Mouse (Mus musculus): Measurements from ENCODE around the gene Cog8.
A peak's percentile ranks its signal among the peaks of the same experiment; 100 is the strongest.

DNA sequence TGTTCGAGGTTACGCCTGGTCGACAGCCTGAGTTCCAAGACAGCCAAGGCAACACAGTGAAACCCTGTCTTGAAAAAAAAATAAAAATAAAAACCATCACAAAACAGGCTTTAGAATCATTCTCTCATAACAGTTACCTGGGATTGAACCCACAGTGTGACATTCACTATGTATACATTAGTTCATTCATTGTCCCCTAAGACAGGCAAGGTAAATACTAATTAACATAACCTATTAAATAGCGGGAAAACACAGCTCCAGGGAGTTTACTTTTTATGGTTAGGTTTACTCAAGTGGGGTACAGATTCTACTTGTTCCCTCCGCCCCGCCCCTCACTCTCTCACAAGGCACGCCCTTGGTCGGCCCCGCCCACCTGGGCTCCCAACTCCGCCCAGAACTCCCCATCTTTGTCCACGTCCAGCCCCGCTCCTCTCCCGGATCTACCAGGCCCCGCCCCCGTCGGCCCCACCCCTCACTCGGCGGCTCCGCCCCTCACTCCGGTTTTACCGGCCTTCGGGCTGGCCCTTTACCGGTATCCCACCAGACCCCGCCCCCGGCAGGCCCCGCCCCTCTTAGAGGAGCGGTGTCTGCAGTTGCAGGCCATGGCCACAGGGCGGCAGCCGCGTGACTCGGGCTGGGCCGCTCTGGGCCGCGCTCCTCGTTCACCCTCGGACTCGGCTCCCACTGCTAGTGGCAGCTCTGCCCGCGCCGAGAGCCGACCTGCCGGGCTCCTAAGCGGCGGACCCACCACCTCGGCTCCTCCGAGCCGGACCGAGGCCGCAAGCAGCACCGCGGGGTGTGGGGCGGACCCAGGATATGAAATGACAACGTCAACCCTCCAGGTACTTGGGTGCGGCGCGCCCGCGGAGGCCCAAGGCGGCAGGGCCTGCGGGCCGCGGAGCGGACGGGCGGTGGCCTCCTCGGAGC, 25.6 kb downstream of the Cog8 start, which contains the start of gene Vps4a:
- TF ChIP-seq CTCF (IDR thresholded peaks at IDR 0.05) (peak; percentile 93), EP300 (IDR thresholded peaks at IDR 0.05) (no peak)

Measured in lung, postnatal 0 days (tissue).